Mouse (Mus musculus): ENCODE measurements around the gene Syt16.
A peak's percentile ranks its signal among the peaks of the same experiment; 100 is the strongest.

Syt16 gene

DNA sequence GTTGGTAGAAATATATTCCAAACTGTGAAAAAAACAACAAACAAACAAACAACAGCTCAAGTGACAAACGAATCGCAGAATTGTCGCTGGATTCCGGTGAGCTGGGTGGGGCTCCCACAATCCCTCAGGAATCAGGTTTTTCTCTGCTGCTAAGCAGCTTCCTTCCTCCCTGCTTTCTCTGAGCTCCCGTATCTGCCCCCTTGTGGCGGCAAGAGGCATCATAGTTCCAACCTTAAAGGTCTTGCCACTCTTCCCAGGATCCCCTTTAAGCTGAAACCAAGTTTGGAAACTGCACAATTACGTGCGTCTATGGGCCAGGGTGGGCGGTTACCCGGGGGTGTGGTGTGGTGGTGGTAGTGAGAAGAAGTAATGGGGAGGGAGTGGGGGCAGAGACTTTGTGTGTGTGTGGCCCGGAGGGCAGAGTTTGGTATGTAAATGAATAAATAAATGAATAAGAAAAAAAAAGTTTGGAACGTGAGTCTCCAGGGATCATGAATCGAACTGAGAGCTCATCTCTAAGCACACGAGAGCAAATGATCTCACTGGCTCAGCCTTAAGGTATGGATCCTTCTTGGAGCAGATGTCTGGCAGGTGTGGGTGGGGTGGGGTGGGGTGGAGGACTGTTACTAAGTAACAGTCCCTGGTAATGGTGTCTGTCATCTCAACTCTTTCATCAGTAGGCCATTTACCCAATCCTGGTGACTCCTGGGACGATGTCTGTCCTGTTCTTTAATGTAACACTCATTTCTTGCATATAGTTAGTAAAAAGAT lies 319.7 kb downstream of the Syt16 start:
- peak; percentile 88 for DNase-seq (ENCODE audit: low spot score)

DNA sequence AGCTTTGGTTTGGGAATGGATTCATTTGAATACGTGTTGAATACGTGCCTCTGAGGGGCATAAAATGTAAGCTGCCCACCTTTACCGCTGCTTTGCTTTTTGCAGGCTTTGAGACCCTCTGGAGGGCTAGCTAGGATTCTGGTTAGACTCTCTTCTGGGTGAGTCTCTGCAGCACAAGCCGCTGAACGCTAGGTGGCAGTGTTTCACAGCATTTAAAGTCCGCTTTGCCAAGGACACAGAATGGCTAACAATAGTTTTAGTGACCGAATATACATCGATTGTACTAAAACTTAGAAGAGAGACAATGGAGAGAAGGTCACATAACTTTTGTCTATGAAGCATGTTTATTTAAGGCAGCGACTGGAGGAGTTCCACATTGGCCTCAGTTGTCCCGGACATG lies 322.9 kb downstream of the Syt16 start:
- peak; percentile 93 for DNase-seq (ENCODE audit: low spot score)

DNA sequence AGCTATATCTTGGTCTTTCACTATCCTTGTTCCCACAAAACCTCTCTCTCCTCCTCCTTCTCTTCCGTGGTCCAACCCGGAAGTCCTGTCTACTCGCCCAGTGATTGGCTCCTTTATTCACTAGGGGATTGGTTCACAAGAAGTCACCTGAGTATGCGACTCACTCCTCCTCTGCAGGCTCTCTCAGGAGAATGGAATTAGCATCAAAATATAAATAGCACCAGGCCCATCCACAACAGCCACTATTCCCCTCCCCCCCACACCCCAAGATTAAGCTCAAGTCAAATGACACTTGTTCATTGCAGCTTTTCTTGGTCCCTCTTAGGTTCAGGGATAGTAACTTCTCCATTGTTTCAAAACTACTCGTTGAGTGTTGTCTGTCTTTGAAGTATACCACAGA lies 324.5 kb downstream of the Syt16 start:
- DNase-seq (ENCODE audit: low spot score): no peak
